Mouse (Mus musculus) limb, embryonic 12.5 days (tissue): ENCODE measurements around the gene Ppp1r11. TPM values are rescaled to one million over a fixed set of nuclear protein-coding genes. Genes with fewer than 3 reads are reported as not detected.
A peak's percentile ranks its signal among the peaks of the same experiment; 100 is the strongest.

ENCODE experiments used
- ATAC-seq: fragments of 200-750 bp; cut with Nextera tagmentation; 2 replicates; pipeline ENCODE4 v1.8.0; 2017; ENCODE audit warnings: low read depth, moderate TSS enrichment; ENCODE audit not compliant: insufficient number of reproducible peaks, insufficient read depth, low FRiP score, low TSS enrichment
- H3K27ac ChIP-seq: fragments of 300-500 bp; sonication (generic); 2 replicates; pipeline ENCODE4 v1.5.1; 2016; ENCODE audit warnings: mild to moderate bottlenecking, moderate library complexity
- H3K27me3 ChIP-seq: fragments of 300-500 bp; sonication (generic); 2 replicates; pipeline ENCODE4 v1.6.1; 2016; ENCODE audit warnings: mild to moderate bottlenecking, moderate library complexity
- H3K36me3 ChIP-seq: fragments of 300-500 bp; sonication (generic); 2 replicates; pipeline ENCODE4 v1.6.1; 2016; ENCODE audit warnings: mild to moderate bottlenecking, moderate library complexity
- H3K4me1 ChIP-seq: fragments of 300-500 bp; sonication (generic); replicated peaks from 2 replicates; pipeline ENCODE4 v1.6.1; 2016
- H3K4me2 ChIP-seq: fragments of 300-500 bp; sonication (generic); 2 replicates; pipeline ENCODE4 v1.6.1; 2016; ENCODE audit warnings: mild to moderate bottlenecking, moderate library complexity
- H3K4me3 ChIP-seq: fragments of 300-500 bp; sonication (generic); replicated peaks from 2 replicates; pipeline ENCODE4 v1.5.1; 2016; ENCODE audit warnings: mild to moderate bottlenecking
- H3K9ac ChIP-seq: fragments of 300-500 bp; sonication (generic); replicated peaks from 2 replicates; pipeline ENCODE4 v1.6.1; 2016; ENCODE audit warnings: mild to moderate bottlenecking, moderate library complexity
- H3K9me3 ChIP-seq: fragments of 300-500 bp; sonication (generic); 2 replicates; pipeline ENCODE4 v1.6.1; 2016; ENCODE audit warnings: mild to moderate bottlenecking, moderate library complexity
- WGBS: fragments of 180-500 bp; shearing (Covaris S2); methylation state at CpG from one replicate; pipeline ENCODE4 v1.1.7; 2016; 5-methylcytosine and 5-hydroxymethylcytosine counted together
- polyA plus RNA-seq: library from polyadenylated mRNA; unstranded; fragments of >200 nt; fragmentation: Nextera tagmentation; extraction: Ambion mirVana; gene quantifications from 2 replicates; pipeline ENCODE4 v1.2.1, GENCODE M21; 2016

The Ppp1r11 gene
- polyA plus RNA-seq, 1 experiment from 2014 or later, result 109 TPM

DNA sequence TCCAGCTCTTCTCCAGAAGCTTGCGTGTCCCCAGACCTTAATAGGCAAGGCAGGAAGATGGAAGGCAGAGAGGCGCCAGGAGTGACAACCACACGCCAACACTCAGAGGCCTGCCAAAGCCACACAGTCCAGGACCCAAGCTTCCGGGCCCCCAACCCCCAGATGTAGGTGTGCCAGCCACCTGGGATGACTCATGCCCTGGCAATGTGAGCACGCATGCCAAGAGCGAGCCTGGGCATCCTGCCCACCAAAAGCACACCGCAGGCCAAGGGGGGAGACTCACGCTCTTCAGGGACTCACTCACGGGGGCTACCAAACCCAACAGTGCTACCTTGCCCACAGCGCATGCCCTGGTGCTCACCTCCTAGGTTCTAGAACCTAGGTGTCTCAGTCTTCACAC, 9.2 kb downstream of the Ppp1r11 start:
- Histone ChIP-seq H3K9me3 (no peaks in the 10 kb centered on the region), H3K27ac (no peak overlapping the region), H3K4me1 (peaks cover 19% of the 10 kb centered on the region), H3K4me3 (peak overlapping the region; percentile 49), H3K4me2 (peak overlapping the region; percentile 86), H3K9ac (no peak overlapping the region), H3K36me3 (no peaks in the 10 kb centered on the region), H3K27me3 (peaks cover 77% of the 10 kb centered on the region)
- no peak for ATAC-seq
- WGBS, result 53% methylated on average over 10 of the region's 10 CpGs

DNA sequence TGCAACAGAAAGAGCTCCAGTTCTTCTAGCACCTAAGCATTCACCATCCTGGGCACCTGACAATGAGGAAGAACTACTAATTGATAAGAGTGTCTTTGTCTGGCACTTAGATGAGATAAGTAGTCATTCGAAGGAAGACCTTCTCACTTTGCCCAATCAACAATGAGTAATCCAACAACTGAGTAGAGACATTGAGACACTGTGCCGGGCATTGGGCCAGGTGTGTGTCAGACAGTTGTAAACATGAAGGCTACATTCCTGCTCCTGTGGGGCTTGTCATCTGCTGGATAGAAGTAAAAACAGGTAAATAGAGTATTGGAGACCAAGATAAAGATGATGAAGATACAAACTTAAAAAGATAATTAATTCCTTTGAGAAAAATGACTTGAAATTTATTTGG, 13.5 kb downstream of the Ppp1r11 start:
- Histone ChIP-seq H3K4me3 (no peak overlapping the region), H3K27ac (no peak overlapping the region), H3K36me3 (no peaks in the 10 kb centered on the region), H3K27me3 (peaks cover 37% of the 10 kb centered on the region), H3K9ac (no peak overlapping the region), H3K4me2 (no peak overlapping the region), H3K4me1 (peaks cover 8% of the 10 kb centered on the region; the same call in 1 of the 2 replicates), H3K9me3 (no peaks in the 10 kb centered on the region)
- 92% methylated on average over 2 of the region's 2 CpGs for WGBS
- ATAC-seq, result no peak

DNA sequence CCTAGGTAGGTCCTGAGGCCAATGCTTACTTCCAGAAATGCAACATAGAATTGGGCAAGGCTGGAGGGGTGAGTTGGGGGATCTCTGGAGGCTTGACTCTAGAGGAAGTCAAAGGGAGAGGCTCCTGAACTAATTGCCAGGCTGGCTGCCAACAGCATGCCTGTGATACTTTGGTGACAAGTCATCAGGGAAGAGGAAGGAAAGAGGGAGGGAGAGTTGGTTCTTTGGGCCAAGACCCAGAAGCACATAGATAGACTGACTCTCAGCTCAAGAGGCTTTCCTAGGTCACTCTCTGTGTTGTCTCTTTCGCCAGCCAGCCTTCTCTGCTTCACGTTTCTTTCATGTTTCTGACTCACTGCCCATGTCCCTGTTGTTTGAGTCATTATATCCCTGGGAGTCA, 19.7 kb downstream of the Ppp1r11 start:
- Histone ChIP-seq H3K27me3 (peaks cover 4% of the 10 kb centered on the region; the same call in 1 of the 2 replicates), H3K27ac (no peak overlapping the region), H3K4me1 (no peaks in the 10 kb centered on the region), H3K36me3 (no peaks in the 10 kb centered on the region), H3K9me3 (no peaks in the 10 kb centered on the region), H3K4me3 (no peak overlapping the region), H3K9ac (no peak overlapping the region), H3K4me2 (no peak overlapping the region)
- ATAC-seq, result no peak
- 68% methylated on average over 2 of the region's 2 CpGs for WGBS

DNA sequence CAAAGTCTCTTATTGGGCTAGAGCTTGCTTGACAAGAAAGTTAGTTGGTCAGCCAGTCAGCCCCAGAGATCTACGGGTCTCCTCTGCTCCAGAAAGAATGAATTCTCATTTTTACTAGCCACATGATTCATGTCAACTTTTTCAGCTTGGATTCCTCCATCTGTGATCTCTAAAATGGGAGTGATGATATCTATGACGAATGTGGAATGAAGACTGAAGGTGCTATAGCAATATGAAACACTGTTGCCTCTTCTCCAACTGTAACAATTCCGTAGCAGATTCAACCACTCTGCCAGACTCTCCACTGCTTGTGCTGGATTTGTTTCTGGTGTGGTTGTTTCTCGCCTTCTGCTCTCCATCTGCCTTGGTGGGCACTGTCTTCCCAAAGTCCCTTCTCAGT, 20.4 kb downstream of the Ppp1r11 start:
- WGBS, result 82% methylated on average over 4 of the region's 4 CpGs
- H3K9ac ChIP-seq, result no peak overlapping the region
- no peak for ATAC-seq
- H3K27me3 ChIP-seq, result peaks cover 4% of the 10 kb centered on the region; the same call in 1 of the 2 replicates
- H3K27ac ChIP-seq, result no peak overlapping the region
- H3K36me3 ChIP-seq, result no peaks in the 10 kb centered on the region
- no peaks in the 10 kb centered on the region for H3K4me1 ChIP-seq
- no peak overlapping the region for H3K4me3 ChIP-seq
- no peak overlapping the region for H3K4me2 ChIP-seq
- H3K9me3 ChIP-seq, result no peaks in the 10 kb centered on the region

DNA sequence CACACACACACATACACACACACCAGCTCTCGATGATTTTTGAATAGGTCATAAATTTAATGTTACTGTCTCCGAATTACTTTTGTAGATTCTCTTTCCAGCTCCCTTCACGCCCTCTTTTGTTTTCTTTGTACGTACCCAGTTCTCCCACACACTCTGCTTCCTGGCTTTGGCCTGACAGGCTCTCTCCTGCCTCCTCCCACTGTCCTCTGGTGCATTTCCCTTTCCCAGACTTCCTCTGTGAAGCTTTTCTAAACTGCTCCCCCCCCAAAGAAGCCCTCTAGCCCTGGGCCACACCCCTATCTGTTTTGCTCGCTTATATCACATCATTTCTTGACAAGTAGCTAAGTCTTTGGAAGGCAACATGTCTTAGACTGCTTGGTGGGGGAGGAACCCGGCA, 21.3 kb downstream of the Ppp1r11 start:
- Histone ChIP-seq H3K4me2 (no peak overlapping the region), H3K4me1 (no peaks in the 10 kb centered on the region), H3K9ac (no peak overlapping the region), H3K4me3 (no peak overlapping the region), H3K36me3 (no peaks in the 10 kb centered on the region), H3K9me3 (no peaks in the 10 kb centered on the region), H3K27me3 (peaks cover 4% of the 10 kb centered on the region; the same call in 1 of the 2 replicates), H3K27ac (no peak overlapping the region)
- WGBS, result 72% methylated on average over 6 of the region's 6 CpGs
- ATAC-seq, result no peak

DNA sequence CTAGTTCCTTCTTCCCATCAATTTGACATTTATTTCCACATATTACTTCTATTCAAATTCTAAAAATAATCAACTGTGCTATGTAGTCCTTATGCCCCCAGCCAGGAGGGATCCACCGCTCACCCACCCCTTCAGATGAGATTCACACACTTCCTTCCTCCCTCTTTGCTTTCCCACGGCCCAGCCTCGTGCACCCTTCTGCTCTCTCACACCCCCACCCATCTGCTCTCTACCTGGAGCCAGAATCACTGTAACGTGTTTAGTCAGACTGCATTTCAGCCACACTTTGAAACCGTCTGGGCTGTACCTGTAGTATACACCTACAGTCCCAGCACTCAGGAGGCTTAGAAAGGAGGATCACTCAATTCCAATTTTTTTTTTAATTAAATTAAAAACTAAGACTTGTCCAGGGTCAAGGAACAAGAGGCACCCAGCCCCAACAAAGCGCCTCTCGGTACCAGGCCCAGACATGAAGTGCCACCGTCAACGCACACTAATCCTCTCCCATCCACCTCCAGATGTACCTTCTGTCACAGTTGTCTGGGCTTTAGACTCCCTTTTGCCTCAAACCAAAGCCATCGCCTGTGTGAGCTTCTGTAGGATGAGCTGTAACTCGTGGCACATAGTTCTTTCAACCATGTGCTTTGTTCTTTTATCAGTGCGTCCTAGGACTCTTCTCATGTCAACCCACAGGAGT, 22.2 kb downstream of the Ppp1r11 start:
- no peaks in the 10 kb centered on the region for H3K4me1 ChIP-seq
- no peak overlapping the region for H3K27ac ChIP-seq
- no peak overlapping the region for H3K4me3 ChIP-seq
- no peaks in the 10 kb centered on the region for H3K36me3 ChIP-seq
- H3K9ac ChIP-seq, result no peak overlapping the region
- peaks cover 3% of the 10 kb centered on the region; the same call in 1 of the 2 replicates for H3K27me3 ChIP-seq
- no peak overlapping the region for H3K4me2 ChIP-seq
- no peak for ATAC-seq
- H3K9me3 ChIP-seq, result no peaks in the 10 kb centered on the region
- whole genome bisulfite sequencing, result 75% methylated on average over 12 of the region's 12 CpGs

DNA sequence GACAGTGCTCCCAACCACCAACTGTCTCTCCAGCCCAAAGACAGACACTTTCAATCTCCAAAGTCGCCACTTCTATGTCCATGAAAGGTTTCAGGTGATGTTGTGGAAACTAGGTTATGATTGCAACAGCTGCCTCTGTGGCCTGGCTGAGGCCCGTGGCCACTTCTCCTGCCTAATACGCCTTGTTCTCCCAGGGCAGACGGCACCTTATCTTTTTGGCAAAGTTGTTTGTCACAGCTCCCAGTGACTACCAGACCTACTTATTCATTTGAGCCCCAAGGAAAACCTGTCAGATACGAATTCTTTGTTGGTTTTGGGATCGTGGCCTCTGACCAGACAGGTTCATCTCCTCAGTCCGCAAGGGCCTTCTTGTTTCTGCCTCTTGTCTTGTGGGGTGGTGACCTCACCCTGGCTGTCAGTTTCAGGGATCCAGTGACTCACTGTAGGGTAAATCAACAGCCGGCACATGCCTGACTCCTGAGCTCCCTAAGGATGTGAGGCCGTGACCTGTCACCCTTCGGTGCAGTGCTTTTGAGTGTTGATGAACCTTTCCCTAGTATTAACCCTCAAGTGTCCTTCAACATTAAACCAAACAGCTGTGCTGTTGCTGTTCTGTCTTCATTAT, 23.9 kb downstream of the Ppp1r11 start:
- Histone ChIP-seq H3K4me1 (no peaks in the 10 kb centered on the region), H3K4me2 (no peak overlapping the region), H3K36me3 (no peaks in the 10 kb centered on the region), H3K27ac (no peak overlapping the region), H3K4me3 (no peak overlapping the region), H3K9me3 (no peaks in the 10 kb centered on the region), H3K9ac (no peak overlapping the region), H3K27me3 (no peaks in the 10 kb centered on the region)
- 52% methylated on average over 10 of the region's 10 CpGs for WGBS
- no peak for ATAC-seq

DNA sequence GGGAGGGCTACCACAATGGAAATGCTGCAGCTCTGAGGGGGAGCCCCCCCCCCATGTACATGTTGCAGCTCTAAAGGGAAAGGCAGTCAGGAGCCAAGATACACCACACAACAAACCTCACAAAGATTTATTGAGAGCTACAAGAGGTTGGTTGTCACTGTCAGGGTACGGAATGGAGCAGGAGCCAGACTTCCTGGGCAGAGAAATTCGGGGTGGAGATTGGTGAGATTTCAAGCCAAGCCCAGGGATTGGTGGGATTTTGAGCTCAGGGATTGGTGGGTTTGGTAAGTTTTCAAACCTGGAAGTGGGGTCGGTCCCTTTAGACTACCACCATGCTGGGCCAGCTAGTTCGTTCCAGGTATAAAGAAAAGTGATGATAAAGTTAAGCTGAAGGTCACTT, 28.1 kb downstream of the Ppp1r11 start:
- H3K9ac ChIP-seq, result no peak overlapping the region
- ATAC-seq, result no peak
- H3K4me1 ChIP-seq, result no peaks in the 10 kb centered on the region
- WGBS, result 66% methylated on average over 4 of the region's 4 CpGs
- H3K27me3 ChIP-seq, result peaks cover 4% of the 10 kb centered on the region; the same call in 1 of the 2 replicates
- no peak overlapping the region for H3K4me3 ChIP-seq
- no peak overlapping the region for H3K4me2 ChIP-seq
- H3K9me3 ChIP-seq, result no peaks in the 10 kb centered on the region
- H3K27ac ChIP-seq, result no peak overlapping the region
- H3K36me3 ChIP-seq, result no peaks in the 10 kb centered on the region

DNA sequence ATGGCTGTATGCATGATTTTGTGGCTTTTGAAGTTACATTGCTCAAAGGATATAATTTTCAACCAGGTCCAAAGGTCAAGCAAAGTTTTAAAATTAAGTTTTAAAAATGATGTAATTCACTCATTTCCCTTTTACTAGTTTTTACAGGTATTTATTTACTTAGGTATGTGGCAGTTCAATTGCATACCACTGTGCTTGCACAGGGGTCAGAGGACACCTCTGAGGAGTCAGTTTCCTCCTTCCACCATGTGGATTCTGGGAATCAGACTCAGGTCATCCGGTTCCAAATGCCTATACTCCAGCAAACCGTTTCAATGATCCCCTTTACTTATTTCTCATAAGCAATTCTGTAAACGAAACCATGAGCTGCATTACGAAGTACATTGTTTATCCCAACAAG, 28.8 kb downstream of the Ppp1r11 start:
- Histone ChIP-seq H3K4me2 (no peak overlapping the region), H3K4me3 (no peak overlapping the region), H3K27me3 (peaks cover 4% of the 10 kb centered on the region; the same call in 1 of the 2 replicates), H3K4me1 (no peaks in the 10 kb centered on the region), H3K36me3 (no peaks in the 10 kb centered on the region), H3K9me3 (no peaks in the 10 kb centered on the region), H3K27ac (no peak overlapping the region), H3K9ac (no peak overlapping the region)
- 81% methylated on average over 4 of the region's 4 CpGs for WGBS
- ATAC-seq, result no peak

DNA sequence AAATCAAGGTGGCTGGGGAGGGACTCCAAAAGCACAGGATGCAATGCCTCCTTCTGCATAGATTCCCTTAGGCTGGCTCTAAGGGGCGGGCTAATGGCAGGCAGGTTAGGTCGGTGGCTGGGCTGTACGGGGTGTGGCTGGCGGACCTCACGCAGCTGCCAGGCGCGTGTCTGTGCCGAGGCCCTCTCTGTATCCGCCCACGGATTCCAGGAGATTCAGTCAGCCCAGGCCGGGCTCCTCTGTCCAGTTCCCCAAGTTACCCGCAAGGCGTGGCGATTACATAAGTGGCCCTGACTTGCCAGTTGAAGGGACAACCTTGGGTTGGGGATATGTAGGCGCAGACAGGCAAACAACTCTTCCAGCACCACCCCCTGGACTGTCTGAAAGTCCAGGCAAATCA, 31.3 kb downstream of the Ppp1r11 start:
- H3K27me3 ChIP-seq, result peaks cover 4% of the 10 kb centered on the region; the same call in 1 of the 2 replicates
- no peak overlapping the region for H3K4me3 ChIP-seq
- no peaks in the 10 kb centered on the region for H3K9me3 ChIP-seq
- no peaks in the 10 kb centered on the region for H3K36me3 ChIP-seq
- 39% methylated on average over 15 of the region's 15 CpGs for WGBS
- no peaks in the 10 kb centered on the region for H3K4me1 ChIP-seq
- H3K27ac ChIP-seq, result no peak overlapping the region
- ATAC-seq, result no peak
- H3K4me2 ChIP-seq, result no peak overlapping the region
- no peak overlapping the region for H3K9ac ChIP-seq

DNA sequence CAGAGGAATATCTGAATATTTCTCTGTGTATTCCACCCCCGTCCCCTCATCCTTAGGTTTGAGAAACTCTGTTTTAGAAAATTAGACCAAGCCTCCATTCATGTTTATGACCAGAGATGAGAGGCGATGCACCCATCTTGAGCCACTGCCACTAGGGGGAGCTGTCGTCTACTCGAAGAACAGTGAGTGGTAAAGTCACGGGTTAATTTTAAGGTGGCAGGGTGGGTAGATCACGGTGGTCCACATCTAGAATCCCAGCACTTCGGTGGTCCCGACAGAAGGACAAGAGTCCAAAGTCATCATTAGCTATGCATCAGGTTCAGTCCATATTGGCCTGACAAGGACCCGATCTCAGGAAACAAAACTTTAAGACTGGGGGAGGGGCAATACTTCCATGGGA, 36.5 kb downstream of the Ppp1r11 start:
- Histone ChIP-seq H3K27me3 (peaks cover 4% of the 10 kb centered on the region; the same call in 1 of the 2 replicates), H3K9ac (no peak overlapping the region), H3K27ac (no peak overlapping the region), H3K4me1 (no peaks in the 10 kb centered on the region), H3K4me2 (no peak overlapping the region), H3K9me3 (no peaks in the 10 kb centered on the region), H3K36me3 (no peaks in the 10 kb centered on the region), H3K4me3 (no peak overlapping the region)
- no peak for ATAC-seq
- 17% methylated on average over 9 of the region's 9 CpGs for WGBS
